Mouse (Mus musculus): ENCODE results near the gene Kremen1.

- no peak for TF ChIP-seq CTCF (IDR thresholded peaks at IDR 0.05; ENCODE audit: extremely low read depth, insufficient read depth, insufficient read length, insufficient replicate concordance)
- TF ChIP-seq POLR2A (IDR thresholded peaks at IDR 0.05; ENCODE audit: low read depth, low read length), result no peak
Observed at GRCm38 (mm10) chr11:5196583-5196982, 64.8 kb downstream of the Kremen1 start.

All from spleen, adult 2 months (tissue).